Mouse (Mus musculus): ENCODE data around the gene Pls3. TPM values are rescaled to one million over a fixed set of nuclear protein-coding genes. Genes with fewer than 3 reads are reported as not detected.
A peak's percentile ranks its signal among the peaks of the same experiment; 100 is the strongest.

Gene Pls3
- total RNA-seq (2021), result 10 to 100 TPM; 65.3 to 69.4 TPM

GRCm38 (mm10) chrX:75874332-75875291 is at the start of gene Pls3:
TSS of gene Pls3 (minus strand) at chrX:75875182.
- intact Hi-C loops (cut with DNase I), result no loop called here
- DNase-seq, result peak; percentile 89

DNA sequence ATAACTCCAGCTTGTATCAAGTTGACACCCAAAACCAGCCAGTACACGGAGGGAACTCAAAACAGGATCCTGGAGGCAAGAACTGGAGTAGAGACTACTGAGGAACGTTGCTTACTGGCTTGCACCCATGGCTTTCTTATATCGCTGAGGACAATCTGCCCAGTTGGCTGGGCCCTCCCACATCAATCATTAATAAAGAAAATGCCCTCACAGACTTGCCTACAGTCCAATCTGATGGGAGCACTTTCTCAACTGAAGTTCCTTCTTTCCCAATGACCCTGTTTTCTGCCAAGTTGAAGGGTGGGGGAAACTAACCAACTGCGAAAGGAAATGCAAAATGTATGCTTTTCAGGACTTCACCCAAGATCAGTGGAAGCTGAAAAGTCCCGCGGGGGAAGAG is 20.7 kb upstream of the Pls3 start:
- intact Hi-C loops (cut with DNase I), result no loop called here
- DNase-seq, result no peak

DNA sequence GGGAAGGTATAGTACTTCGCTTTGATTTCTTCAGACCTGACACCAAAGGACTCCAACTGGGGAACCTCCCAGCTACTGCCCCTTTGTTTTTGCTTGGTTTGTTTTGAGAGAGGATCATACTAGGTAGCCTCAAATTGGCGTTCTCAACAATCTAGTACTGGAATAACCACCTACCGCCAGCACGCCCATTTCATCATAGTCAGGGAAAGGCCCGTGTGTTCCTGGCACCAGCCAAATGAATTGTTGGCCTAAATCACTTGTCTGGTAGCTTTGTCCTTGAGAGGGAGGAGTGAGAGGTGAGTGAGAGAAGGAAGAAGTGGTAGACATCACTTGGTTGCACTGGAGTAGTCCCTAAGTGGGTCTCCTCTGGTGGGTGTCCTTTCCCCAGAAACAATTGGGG is 584 bp upstream of the Pls3 start:
- intact Hi-C loops (cut with DNase I), result no loop called here
- no peak for DNase-seq

DNA sequence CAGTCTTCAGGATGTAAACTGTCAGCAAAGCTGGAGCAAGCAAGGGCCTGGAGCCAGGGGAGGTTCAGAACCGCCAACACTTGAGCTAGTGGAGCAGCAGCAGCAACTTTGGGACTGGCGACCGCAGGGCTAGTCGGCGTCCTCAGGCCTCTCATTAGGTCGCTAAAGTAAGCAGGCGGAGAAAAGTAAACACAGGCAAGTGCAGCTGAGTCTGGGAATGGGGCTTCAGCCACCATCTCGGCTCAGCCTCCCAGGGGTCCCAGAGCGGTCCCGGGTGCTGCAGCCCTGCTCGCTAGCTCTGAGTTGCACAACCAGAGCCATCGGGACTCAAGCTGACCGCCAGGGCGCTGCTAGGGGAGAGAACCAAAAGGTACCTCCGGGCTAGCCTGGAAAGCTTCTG is 1.2 kb downstream of the Pls3 start:
- peak; percentile 22 for DNase-seq
- intact Hi-C loops (cut with DNase I), result no loop called here

GRCm38 (mm10) chrX:75873253-75873652 is 1.7 kb downstream of the Pls3 start:
- DNase-seq, result no peak
- intact Hi-C loops (cut with DNase I), result no loop called here

GRCm38 (mm10) chrX:75871855-75872254 is 3.1 kb downstream of the Pls3 start:
- intact Hi-C loops (cut with DNase I), result no loop called here
- no peak for DNase-seq

GRCm38 (mm10) chrX:75861715-75862114 is 13.3 kb downstream of the Pls3 start:
- no peak for DNase-seq
- intact Hi-C loops (cut with DNase I), result no loop called here

- no peak for DNase-seq
- intact Hi-C loops (cut with DNase I), result no loop called here
Observed at GRCm38 (mm10) chrX:75854294-75854693, 20.7 kb downstream of the Pls3 start.

DNA sequence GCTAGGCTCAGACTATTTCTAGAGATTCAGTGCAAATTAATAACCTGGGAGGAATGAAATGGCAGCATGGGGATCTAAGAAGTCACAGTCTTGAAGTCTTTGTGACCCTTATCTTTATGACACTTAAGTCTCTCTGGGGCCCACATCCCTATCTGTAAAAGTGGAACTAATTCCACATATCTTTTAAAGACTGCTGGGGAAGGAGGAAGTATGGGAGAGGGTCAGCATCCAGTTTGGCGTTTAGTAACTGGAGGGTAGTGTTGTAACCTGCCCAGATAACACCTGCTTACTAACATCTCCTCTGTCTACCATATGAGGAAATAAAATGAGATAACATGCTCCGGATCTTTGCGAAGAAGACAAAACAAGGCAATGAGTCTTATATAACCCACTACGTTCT is 30.7 kb downstream of the Pls3 start:
- intact Hi-C loops (cut with DNase I), result no loop called here
- no peak for DNase-seq

DNA sequence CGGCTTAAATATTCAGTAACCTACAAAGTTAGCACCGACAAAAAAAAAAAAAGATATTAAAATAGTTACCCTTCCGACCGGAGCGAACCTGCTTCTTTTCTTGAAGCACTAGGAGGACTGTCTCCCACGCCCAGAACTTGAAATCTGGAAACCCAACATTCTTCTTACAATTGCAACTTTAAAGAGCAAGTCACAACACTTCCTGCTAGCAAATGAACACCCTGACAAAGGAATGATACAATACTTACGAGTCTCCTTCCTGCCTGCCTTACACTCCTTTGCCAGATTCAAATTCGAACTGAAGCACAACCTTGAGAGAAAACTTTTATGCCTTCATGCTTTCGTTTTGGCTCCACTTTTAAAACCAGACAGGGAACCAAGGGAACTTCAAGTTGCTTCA is 32.1 kb downstream of the Pls3 start:
- no peak for DNase-seq
- intact Hi-C loops (cut with DNase I), result no loop called here

DNA sequence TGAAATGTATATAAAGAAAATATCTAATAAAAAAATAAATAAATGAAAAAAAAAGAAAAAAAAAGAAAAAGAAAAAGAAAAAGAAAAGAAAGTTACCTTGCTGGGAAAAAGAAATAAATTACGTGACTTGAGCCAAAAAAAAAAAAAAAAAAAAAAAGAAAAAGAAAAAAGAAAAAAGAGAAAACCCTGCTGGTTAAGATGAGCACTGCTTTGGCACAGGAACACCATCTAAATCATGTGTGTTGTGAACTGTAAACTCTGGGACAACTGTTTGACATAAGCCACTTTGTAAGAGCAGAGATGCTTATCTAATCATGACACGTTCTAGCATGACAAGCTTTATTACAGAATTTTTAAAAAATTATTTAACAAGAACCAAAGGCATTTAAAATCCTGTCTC is 32.9 kb downstream of the Pls3 start:
- DNase-seq, result no peak
- intact Hi-C loops (cut with DNase I), result no loop called here

DNA sequence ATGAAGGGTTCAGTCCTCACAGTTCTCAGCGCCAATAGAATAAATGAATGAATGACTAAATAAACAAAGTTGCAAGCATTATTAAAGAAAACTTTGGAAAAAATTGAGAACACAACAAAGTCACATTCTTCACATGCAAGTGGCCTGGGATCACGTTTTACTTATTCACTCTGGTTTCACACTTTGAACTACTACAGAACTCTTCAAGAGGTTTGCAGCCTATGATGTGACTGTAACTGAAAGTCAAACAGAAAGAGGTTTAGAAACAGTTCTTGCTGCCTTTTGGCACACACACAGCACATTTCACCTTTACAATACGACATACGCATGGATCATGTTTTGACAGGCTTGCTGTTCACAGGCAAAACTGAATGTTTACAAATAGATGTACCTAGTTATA is 34.7 kb downstream of the Pls3 start:
- no peak for DNase-seq
- intact Hi-C loops (cut with DNase I), result no loop called here

DNA sequence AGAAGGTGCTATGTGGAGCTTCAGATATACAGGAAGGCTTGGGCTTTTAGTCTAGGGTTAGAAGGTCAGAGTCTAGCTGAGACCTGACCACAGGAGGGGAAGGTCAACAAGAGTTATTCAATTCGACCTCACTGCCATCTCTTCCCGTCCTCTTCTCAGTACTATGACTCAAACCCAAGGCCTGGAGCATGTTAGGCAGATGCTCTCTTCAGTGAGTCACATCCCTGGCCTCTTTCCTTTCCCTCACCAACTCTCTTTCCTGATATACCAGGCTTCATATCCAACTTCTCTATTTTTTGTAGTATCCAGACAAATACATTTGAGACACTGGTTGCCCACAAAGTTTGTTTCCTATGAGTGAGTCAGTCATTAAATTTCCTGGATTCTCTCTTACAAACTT is 40.1 kb downstream of the Pls3 start:
- no peak for DNase-seq
- intact Hi-C loops (cut with DNase I), result no loop called here

DNA sequence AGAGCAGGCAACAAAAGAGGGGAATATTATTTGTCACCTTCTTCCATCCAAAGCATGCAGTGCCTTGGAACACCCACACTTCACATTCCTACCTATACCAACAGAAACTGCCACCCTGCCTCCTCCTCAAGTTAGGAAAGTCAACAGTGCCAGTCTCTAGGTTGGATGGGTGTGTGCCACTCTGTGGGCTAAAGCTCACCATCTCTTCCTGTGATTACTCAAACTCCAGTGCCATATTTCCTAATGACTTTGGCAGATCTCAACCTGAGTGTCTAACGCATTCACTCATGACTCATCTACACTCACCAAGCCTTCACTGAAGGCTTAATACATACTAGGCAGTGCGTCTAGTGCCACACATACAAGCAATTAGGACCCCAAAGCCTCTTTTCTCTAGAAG is 40.7 kb downstream of the Pls3 start:
- intact Hi-C loops (cut with DNase I), result no loop called here
- no peak for DNase-seq

DNA sequence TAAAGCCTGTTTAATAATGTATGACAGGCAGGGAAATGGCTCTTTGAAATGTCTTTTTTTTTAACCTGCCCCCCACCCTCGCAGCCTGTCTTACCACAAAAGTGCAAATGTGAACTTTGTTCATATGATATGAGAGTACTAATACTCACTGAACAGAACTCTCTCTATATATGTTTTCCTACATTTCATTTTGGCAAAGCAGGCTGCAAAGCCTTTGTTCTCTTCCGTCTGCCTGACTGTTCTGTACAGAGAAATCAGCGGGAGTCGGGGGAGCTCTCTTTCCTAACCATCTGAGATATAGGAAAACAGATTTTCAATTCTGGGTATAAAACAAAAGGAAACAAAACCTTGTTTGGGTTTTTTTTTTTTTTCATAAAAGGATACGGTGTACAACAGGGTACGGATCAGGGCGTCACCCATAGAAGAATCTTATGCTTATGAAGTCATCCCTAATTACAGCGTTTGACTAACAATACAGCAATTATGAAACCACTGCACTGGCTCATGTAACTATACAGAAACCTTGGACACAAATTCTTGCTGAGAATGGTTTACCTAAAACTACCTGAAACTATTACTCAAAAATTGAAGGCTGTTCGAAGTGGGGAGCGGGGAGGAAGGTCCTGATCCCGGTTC is 41.9 kb downstream of the Pls3 start:
- DNase-seq, result no peak
- intact Hi-C loops (cut with DNase I), result no loop called here

DNA sequence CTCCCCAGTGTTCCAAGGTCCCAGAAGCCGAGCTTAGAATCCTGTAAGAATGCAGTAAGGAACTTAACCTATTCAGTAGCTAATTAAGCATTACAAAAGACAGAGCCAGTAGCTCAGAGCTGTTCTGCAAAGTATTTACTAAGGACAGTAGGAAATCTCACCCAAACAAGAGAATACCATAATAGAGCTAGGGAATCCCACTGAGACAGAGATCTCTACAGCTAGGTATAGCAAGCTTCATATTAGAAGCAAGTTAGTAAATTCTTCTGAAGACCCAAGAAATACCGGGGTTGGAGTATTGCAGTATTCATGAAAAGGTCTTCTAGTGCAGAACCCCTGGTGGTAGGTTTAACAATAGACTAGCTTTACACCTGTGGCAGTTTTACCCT is 45.1 kb downstream of the Pls3 start:
- DNase-seq, result no peak
- intact Hi-C loops (cut with DNase I), result no loop called here

DNA sequence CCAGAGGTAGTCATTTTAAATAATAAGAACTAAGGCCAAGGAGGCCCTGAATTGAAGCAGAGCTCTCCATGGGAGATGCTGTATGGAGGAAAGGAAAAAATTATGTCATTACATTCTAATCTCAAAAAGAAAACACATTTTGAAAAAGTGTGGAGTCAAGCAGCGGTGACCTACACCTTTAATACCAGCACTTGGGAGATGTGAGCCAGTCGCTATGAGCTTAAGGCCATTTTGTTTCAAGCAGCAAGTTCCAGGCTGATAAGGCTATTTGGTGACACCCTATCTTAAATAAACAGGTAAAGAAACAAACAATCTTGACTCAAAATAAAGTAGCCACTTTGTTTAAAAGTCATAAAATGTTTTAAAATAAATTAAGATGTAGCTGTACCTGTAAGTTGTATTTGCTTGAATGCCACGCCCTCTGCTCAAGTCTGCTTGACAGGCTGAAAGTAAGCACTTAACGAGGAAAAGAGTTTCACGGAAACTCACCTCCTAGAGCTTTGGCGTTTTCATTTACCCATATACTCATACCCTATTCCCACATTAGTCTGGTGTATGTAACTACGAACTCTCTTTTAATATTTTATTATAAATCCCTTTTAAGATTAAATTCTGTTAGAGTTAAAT is 45.6 kb downstream of the Pls3 start:
- intact Hi-C loops (cut with DNase I), result no loop called here
- DNase-seq, result no peak

- intact Hi-C loops (cut with DNase I), result no loop called here
- DNase-seq, result no peak
Observed at GRCm38 (mm10) chrX:75818647-75819271, 56.2 kb downstream of the Pls3 start.

- intact Hi-C loops (cut with DNase I), result no loop called here
- no peak for DNase-seq
Observed at GRCm38 (mm10) chrX:75814958-75815357, 60.0 kb downstream of the Pls3 start.

DNA sequence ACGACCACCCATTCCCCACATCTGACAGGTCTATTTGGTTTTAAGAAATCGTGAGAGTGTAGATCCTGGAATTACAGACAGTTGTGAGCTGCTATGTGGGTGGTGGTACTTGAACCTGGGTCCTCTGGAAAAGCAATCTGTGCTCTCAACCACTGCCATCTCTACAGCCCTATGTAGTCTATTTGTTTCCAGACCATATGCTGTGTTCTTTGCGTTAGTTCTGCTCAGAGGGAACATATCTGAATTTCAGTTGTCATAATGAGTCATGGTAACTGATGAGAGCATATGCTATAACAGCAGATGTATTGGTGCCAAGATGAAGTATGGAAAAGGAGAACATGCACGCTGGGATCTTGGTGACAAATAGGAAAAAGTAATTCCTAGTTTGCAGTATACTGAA is 60.9 kb downstream of the Pls3 start:
- no peak for DNase-seq
- intact Hi-C loops (cut with DNase I), result no loop called here

DNA sequence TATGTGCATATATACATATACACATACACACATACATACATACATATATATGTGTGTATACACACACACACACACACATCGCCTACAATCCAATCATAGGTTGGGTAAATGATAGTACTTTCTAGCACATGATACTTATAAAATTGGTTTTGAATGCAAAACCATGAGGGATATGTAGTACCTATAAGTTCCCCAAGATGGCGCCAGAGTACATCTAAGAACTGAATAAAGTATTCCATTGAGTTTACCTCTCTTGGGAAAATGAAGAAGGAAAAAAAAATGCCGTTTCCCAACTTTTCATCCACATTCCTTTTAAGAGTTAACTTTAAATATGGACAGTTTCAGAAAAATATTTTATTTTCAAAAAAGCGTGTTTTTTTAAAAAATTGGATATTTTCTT is 78.4 kb downstream of the Pls3 start:
- DNase-seq, result peak; percentile 4
- intact Hi-C loops (cut with DNase I), result loop anchor here (10.0 kb wide), 1 partner anchor 738 kb away; no protein-coding TSS in a partner anchor
